Mouse (Mus musculus): Measurements from ENCODE around the gene Tmem127. TPM values are rescaled to one million over a fixed set of nuclear protein-coding genes. Genes with fewer than 3 reads are reported as not detected.
"Not testable (repeated sequence)": the region's sequence is repeated elsewhere in the genome, so short reads cannot be mapped to it uniquely, and the experiment has no call there.

Tmem127 gene
- total and polyA plus RNA-seq, 3 experiments = 10.3 to 16.6 TPM; not detected in 1

- not testable (repeated sequence) for H3K9me3 ChIP-seq (replicated peaks; ENCODE audit: insufficient read depth, low read length); H3K4me1 ChIP-seq (ENCODE audit: control insufficient read depth in 1 of 2, insufficient read depth in 2 of 2, low read length in 2 of 2); DNase-seq (ENCODE audit: low read depth, low spot score); H3K9ac ChIP-seq (ENCODE audit: control insufficient read depth, low read depth, low read length, poor library complexity, severe bottlenecking); H3K4me3 ChIP-seq (ENCODE audit: control insufficient read depth in 1 of 2, insufficient read depth in 1 of 2, low read depth in 2 of 2, low read length in 2 of 2); H3K27ac ChIP-seq (ENCODE audit: control insufficient read depth, low read depth, low read length); H3K27me3 ChIP-seq (ENCODE audit: control insufficient read depth in 1 of 2, insufficient read depth in 2 of 2, low read length in 2 of 2)
- peaks cover 53% of the 10 kb centered on the region for H3K79me2 ChIP-seq (ENCODE audit: control insufficient read depth, insufficient read depth, low read length, poor library complexity)
- H3K36me3 ChIP-seq (ENCODE audit: control insufficient read depth in 1 of 2, insufficient read depth in 2 of 2, low read length in 2 of 2) = peaks cover 0 to 15% of the 10 kb centered on the region in 2 experiments; a peak in 2 of 4 replicates
- peak; percentile 87 for TF ChIP-seq TBP (IDR thresholded peaks at IDR 0.05; ENCODE audit: low read depth, low read length)
These were observed 24.3 kb downstream of the Tmem127 start for GRCm38 (mm10) chr2:127272049-127272448.

GRCm38 (mm10) chr2:127272806-127273205 lies 25.1 kb downstream of the Tmem127 start:
- peaks cover 55% of the 10 kb centered on the region for H3K79me2 ChIP-seq (ENCODE audit: control insufficient read depth, insufficient read depth, low read length, poor library complexity)
- H3K27ac ChIP-seq (ENCODE audit: control insufficient read depth, low read depth, low read length) = no peak overlapping the region
- H3K9ac ChIP-seq (ENCODE audit: control insufficient read depth, low read depth, low read length, poor library complexity, severe bottlenecking) = no peak overlapping the region
- no peaks in the 10 kb centered on the region for H3K27me3 ChIP-seq (ENCODE audit: control insufficient read depth in 1 of 2, insufficient read depth in 2 of 2, low read length in 2 of 2)
- H3K36me3 ChIP-seq (ENCODE audit: control insufficient read depth in 1 of 2, insufficient read depth in 2 of 2, low read length in 2 of 2) = peaks cover 0 to 15% of the 10 kb centered on the region in 2 experiments; a peak in 2 of 4 replicates
- H3K4me3 ChIP-seq (ENCODE audit: control insufficient read depth in 1 of 2, insufficient read depth in 1 of 2, low read depth in 2 of 2, low read length in 2 of 2) = no peak overlapping the region
- peaks cover 0 to 7% of the 10 kb centered on the region in 2 experiments; a peak in 3 of 4 replicates for H3K4me1 ChIP-seq (ENCODE audit: control insufficient read depth in 1 of 2, insufficient read depth in 2 of 2, low read length in 2 of 2)
- no peak for TF ChIP-seq GATA1 (IDR thresholded peaks at IDR 0.05; ENCODE audit: low read depth, low read length)
- no peak for DNase-seq (ENCODE audit: low read depth, low spot score)
- no peaks in the 10 kb centered on the region for H3K9me3 ChIP-seq (replicated peaks; ENCODE audit: insufficient read depth, low read length)

- H3K9ac ChIP-seq (ENCODE audit: control insufficient read depth, low read depth, low read length, poor library complexity, severe bottlenecking) = no peak overlapping the region
- no peak overlapping the region for H3K27ac ChIP-seq (ENCODE audit: control insufficient read depth, low read depth, low read length)
- H3K4me1 ChIP-seq (ENCODE audit: control insufficient read depth in 1 of 2, insufficient read depth in 2 of 2, low read length in 2 of 2) = peaks cover 0 to 7% of the 10 kb centered on the region in 2 experiments; a peak in 3 of 4 replicates
- no peaks in the 10 kb centered on the region for H3K9me3 ChIP-seq (replicated peaks; ENCODE audit: insufficient read depth, low read length)
- H3K79me2 ChIP-seq (ENCODE audit: control insufficient read depth, insufficient read depth, low read length, poor library complexity) = peaks cover 62% of the 10 kb centered on the region
- no peak for TF ChIP-seq POLR2AphosphoS2 (IDR thresholded peaks at IDR 0.05; ENCODE audit: low read length)
- DNase-seq (ENCODE audit: low read depth, low spot score) = no peak
- H3K4me3 ChIP-seq (ENCODE audit: control insufficient read depth in 1 of 2, insufficient read depth in 1 of 2, low read depth in 2 of 2, low read length in 2 of 2) = no peak overlapping the region
- peaks cover 1 to 15% of the 10 kb centered on the region in 2 experiments; a peak in 2 of 4 replicates for H3K36me3 ChIP-seq (ENCODE audit: control insufficient read depth in 1 of 2, insufficient read depth in 2 of 2, low read length in 2 of 2)
- no peaks in the 10 kb centered on the region for H3K27me3 ChIP-seq (ENCODE audit: control insufficient read depth in 1 of 2, insufficient read depth in 2 of 2, low read length in 2 of 2)
These were observed 26.9 kb downstream of the Tmem127 start for GRCm38 (mm10) chr2:127274590-127274989.

- TF ChIP-seq ELF1 (IDR thresholded peaks at IDR 0.05; ENCODE audit: low read depth, low read length) = no peak
- TF ChIP-seq GABPA (IDR thresholded peaks at IDR 0.05; ENCODE audit: low read depth, low read length) = no peak
- no peak for TF ChIP-seq EP300 (IDR thresholded peaks at IDR 0.05; ENCODE audit: low read depth in 1 of 2, low read length in 2 of 2)
- TF ChIP-seq CHD2 (IDR thresholded peaks at IDR 0.05; ENCODE audit: low read length) = no peak
- no peak for TF ChIP-seq MXI1 (IDR thresholded peaks at IDR 0.05; ENCODE audit: low read depth, low read length)
- no peak for TF ChIP-seq CTCF (IDR thresholded peaks at IDR 0.05 in 2 of 3, conservative IDR thresholded peaks at IDR 0.05 in 1 of 3; ENCODE audit: control insufficient read depth in 1 of 3, insufficient read depth in 1 of 3, low read depth in 2 of 3, low read length in 3 of 3, poor library complexity in 1 of 3, severe bottlenecking in 1 of 3)
- TF ChIP-seq KAT2A (conservative IDR thresholded peaks at IDR 0.05; ENCODE audit: low read depth, low read length) = no peak
- no peak for TF ChIP-seq NRF1 (IDR thresholded peaks at IDR 0.05; ENCODE audit: insufficient read depth, low read depth, low read length, poor library complexity, severe bottlenecking)
- no peak for TF ChIP-seq MYC (IDR thresholded peaks at IDR 0.05; ENCODE audit: low read depth, low read length)
- H3K36me3 ChIP-seq (ENCODE audit: control insufficient read depth in 1 of 2, insufficient read depth in 2 of 2, low read length in 2 of 2) = peaks cover 3 to 15% of the 10 kb centered on the region in 2 experiments; a peak in 3 of 4 replicates
- H3K27me3 ChIP-seq (ENCODE audit: control insufficient read depth in 1 of 2, insufficient read depth in 2 of 2, low read length in 2 of 2) = no peaks in the 10 kb centered on the region
- H3K9me3 ChIP-seq (replicated peaks; ENCODE audit: insufficient read depth, low read length) = no peaks in the 10 kb centered on the region
- H3K9ac ChIP-seq (ENCODE audit: control insufficient read depth, low read depth, low read length, poor library complexity, severe bottlenecking) = no peak overlapping the region
- no peak overlapping the region for H3K27ac ChIP-seq (ENCODE audit: control insufficient read depth, low read depth, low read length)
- no peak overlapping the region for H3K4me3 ChIP-seq (ENCODE audit: control insufficient read depth in 1 of 2, insufficient read depth in 1 of 2, low read depth in 2 of 2, low read length in 2 of 2)
- H3K79me2 ChIP-seq (ENCODE audit: control insufficient read depth, insufficient read depth, low read length, poor library complexity) = peaks cover 59% of the 10 kb centered on the region
- H3K4me1 ChIP-seq (ENCODE audit: control insufficient read depth in 1 of 2, insufficient read depth in 2 of 2, low read length in 2 of 2) = peaks cover 0 to 7% of the 10 kb centered on the region in 2 experiments; a peak in 3 of 4 replicates
- DNase-seq (ENCODE audit: low read depth, low spot score) = no peak
These were observed 28.0 kb downstream of the Tmem127 start for GRCm38 (mm10) chr2:127275551-127276320.

All from MEL (cell line).